Mouse (Mus musculus): ENCODE measurements around the gene Ppp1r17. TPM values are rescaled to one million over a fixed set of nuclear protein-coding genes. Genes with fewer than 3 reads are reported as not detected.

Ppp1r17 gene
- 0.34 TPM for polyA plus RNA-seq (2014; fragmentation: Illumina TruSeq; extraction: RNeasy Lipid Tissue Mini Kit (QIAGEN cat#74804); ENCODE audit: low read depth, low replicate concordance)

GRCm38 (mm10) chr6:56017291-56017994 is at the start of gene Ppp1r17:
Ppp1r17 (plus strand) TSS chr6:56017497.

Other genes starting within 250 kb of the Ppp1r17 start
- gene Itprid1, start 180.6 kb upstream of the Ppp1r17 start, polyA plus RNA-seq (2014; fragmentation: Illumina TruSeq; extraction: RNeasy Lipid Tissue Mini Kit (QIAGEN cat#74804); ENCODE audit: low read depth, low replicate concordance): not detected